Mouse (Mus musculus) heart, postnatal 0 days (tissue): ENCODE data around the gene Wfdc3.

Experiments used
- CTCF ChIP-seq: IDR thresholded peaks from 2 replicates; pipeline ENCODE4 v1.5.1; 2016; ENCODE audit warnings: antibody characterized with exemption, control low read depth, low read depth
- EP300 ChIP-seq: IDR thresholded peaks from 2 replicates; pipeline ENCODE4 v1.6.1; 2016; ENCODE audit warnings: antibody characterized with exemption, low read depth

GRCm38 (mm10) chr2:164776801-164777200, 31.1 kb upstream of the Wfdc3 start:
- TF ChIP-seq CTCF (no peak), EP300 (no peak)
